Mouse (Mus musculus) liver, adult 2 months (tissue): ENCODE data around the gene Foxp1. TPM values are rescaled to one million over a fixed set of nuclear protein-coding genes. Genes with fewer than 3 reads are reported as not detected.

Experiments
- DNase-seq: peaks from one replicate; pipeline ENCODE4 v3.0.0-alpha.2; 2011; ENCODE audit warnings: low read depth, low spot score; ENCODE audit errors: extremely low read depth
- H3K27ac ChIP-seq: fragments of 200-500 bp; replicated peaks from 2 replicates; pipeline ENCODE4 v1.5.1; 2012; ENCODE audit warnings: low read depth, mild to moderate bottlenecking, control low read depth, inconsistent platforms, low read length; ENCODE audit not compliant: insufficient read depth
- H3K27me3 ChIP-seq: fragments of 200-500 bp; 2 replicates; pipeline ENCODE4 v1.6.1; 2012; ENCODE audit warnings: mild to moderate bottlenecking, moderate library complexity, low read length, inconsistent platforms; ENCODE audit not compliant: control insufficient read depth, insufficient read depth
- H3K36me3 ChIP-seq: fragments of 200-500 bp; 2 replicates; pipeline ENCODE4 v1.6.1; 2012; ENCODE audit warnings: low read length, inconsistent platforms; ENCODE audit not compliant: control insufficient read depth, insufficient read depth
- H3K4me1 ChIP-seq: fragments of 200-500 bp; 2 replicates; pipeline ENCODE4 v1.6.1; 2011; ENCODE audit warnings: low read length; ENCODE audit not compliant: control insufficient read depth, insufficient read depth
- H3K4me3 ChIP-seq: fragments of 200-500 bp; 2 replicates; pipeline ENCODE4 v1.5.1; 2011; ENCODE audit warnings: low read depth, mild to moderate bottlenecking, control low read depth, low read length, moderate library complexity; ENCODE audit not compliant: insufficient read depth
- H3K79me2 ChIP-seq: fragments of 200-500 bp; 2 replicates; pipeline ENCODE4 v1.6.1; 2012; ENCODE audit warnings: inconsistent platforms, mild to moderate bottlenecking, low read length, moderate library complexity; ENCODE audit not compliant: control insufficient read depth, insufficient read depth
- H3K9ac ChIP-seq: fragments of 200-500 bp; 2 replicates; pipeline ENCODE4 v1.6.1; 2012; ENCODE audit warnings: low read depth, mild to moderate bottlenecking, control low read depth, inconsistent platforms, low read length
- CTCF ChIP-seq: fragments of 200-500 bp; IDR thresholded peaks from 2 replicates; pipeline ENCODE4 v1.5.1; 2011; ENCODE audit warnings: low read depth, low read length, control low read depth
- POLR2A ChIP-seq: fragments of 200-500 bp; IDR thresholded peaks from 2 replicates; pipeline ENCODE4 v1.6.1; 2011; ENCODE audit warnings: low read length, control low read depth; ENCODE audit not compliant: insufficient read depth; ENCODE audit errors: extremely low read depth
- WGBS: fragments of 180-500 bp; shearing (Covaris S2); methylation state at CpG from one replicate; pipeline ENCODE4 v1.1.7; 2018; 5-methylcytosine and 5-hydroxymethylcytosine counted together
- polyA plus RNA-seq: library from polyadenylated mRNA; depleted of rRNA; stranded (reverse); fragments of >200 nt; gene quantifications from 2 replicates; pipeline ENCODE4 v1.2.3, GENCODE M21; 2012
- total RNA-seq: library from RNA; depleted of rRNA; stranded (reverse); fragments of >200 nt; gene quantifications from 2 replicates; pipeline ENCODE4 v1.2.3, GENCODE M21; 2014

Foxp1 gene
- total and polyA plus RNA-seq, 2 experiments, result 22.7 to 24.8 TPM

GRCm38 (mm10) chr6:99353441-99353840, 169.1 kb downstream of the Foxp1 start:
- WGBS, result 87% methylated on average over 2 of the region's 2 CpGs
- no peak overlapping the region for H3K4me3 ChIP-seq
- TF ChIP-seq CTCF, result no peak
- TF ChIP-seq POLR2A, result no peak
- H3K27me3 ChIP-seq, result no peaks in the 10 kb centered on the region
- H3K27ac ChIP-seq, result no peak overlapping the region
- H3K4me1 ChIP-seq, result no peaks in the 10 kb centered on the region
- no peaks in the 10 kb centered on the region for H3K36me3 ChIP-seq
- no peak for DNase-seq
- H3K79me2 ChIP-seq, result peaks cover 13% of the 10 kb centered on the region; the same call in 1 of the 2 replicates
- no peak overlapping the region for H3K9ac ChIP-seq

GRCm38 (mm10) chr6:99350566-99350965, 172.0 kb downstream of the Foxp1 start:
- Histone ChIP-seq H3K27me3 (no peaks in the 10 kb centered on the region), H3K9ac (no peak overlapping the region), H3K4me3 (no peak overlapping the region), H3K36me3 (no peaks in the 10 kb centered on the region), H3K79me2 (peaks cover 15% of the 10 kb centered on the region; the same call in 1 of the 2 replicates), H3K27ac (no peak overlapping the region), H3K4me1 (no peaks in the 10 kb centered on the region)
- TF ChIP-seq POLR2A (no peak), CTCF (no peak)
- 83% methylated on average over 3 of the region's 3 CpGs for WGBS
- DNase-seq, result no peak

- H3K4me3 ChIP-seq, result no peak overlapping the region
- TF ChIP-seq POLR2A, result no peak
- TF ChIP-seq CTCF, result no peak
- no peaks in the 10 kb centered on the region for H3K36me3 ChIP-seq
- H3K27me3 ChIP-seq, result no peaks in the 10 kb centered on the region
- H3K27ac ChIP-seq, result no peak overlapping the region
- WGBS, result 87% methylated on average over 5 of the region's 5 CpGs
- no peak overlapping the region for H3K9ac ChIP-seq
- no peaks in the 10 kb centered on the region for H3K4me1 ChIP-seq
- DNase-seq, result no peak
- peaks cover 15% of the 10 kb centered on the region; the same call in 1 of the 2 replicates for H3K79me2 ChIP-seq
Observed at GRCm38 (mm10) chr6:99350156-99350555, 172.4 kb downstream of the Foxp1 start.

GRCm38 (mm10) chr6:99347836-99348235, 174.7 kb downstream of the Foxp1 start:
- no peak for TF ChIP-seq POLR2A
- TF ChIP-seq CTCF, result no peak
- no peak for DNase-seq
- Histone ChIP-seq H3K4me3 (no peak overlapping the region), H3K4me1 (no peaks in the 10 kb centered on the region), H3K27ac (no peak overlapping the region), H3K79me2 (peaks cover 8% of the 10 kb centered on the region; the same call in 1 of the 2 replicates), H3K36me3 (no peaks in the 10 kb centered on the region), H3K9ac (no peak overlapping the region), H3K27me3 (no peaks in the 10 kb centered on the region)
- 95% methylated on average over 10 of the region's 10 CpGs for WGBS

GRCm38 (mm10) chr6:99344966-99345365, 177.6 kb downstream of the Foxp1 start:
- DNase-seq, result no peak
- H3K9ac ChIP-seq, result no peak overlapping the region
- no peak for TF ChIP-seq CTCF
- no peak for TF ChIP-seq POLR2A
- no peak overlapping the region for H3K4me3 ChIP-seq
- no peaks in the 10 kb centered on the region for H3K4me1 ChIP-seq
- no peaks in the 10 kb centered on the region for H3K36me3 ChIP-seq
- H3K27ac ChIP-seq, result no peak overlapping the region
- WGBS, result 99% methylated on average over 7 of the region's 7 CpGs
- H3K79me2 ChIP-seq, result peaks cover 3% of the 10 kb centered on the region; the same call in 1 of the 2 replicates
- no peaks in the 10 kb centered on the region for H3K27me3 ChIP-seq

- WGBS, result 16% methylated on average over 3 of the region's 3 CpGs
Observed at GRCm38 (mm10) chr6:99344357-99344756, 178.2 kb downstream of the Foxp1 start.

More at GRCm38 (mm10) chr6:99344357-99344756, 178.2 kb downstream of the Foxp1 start:
- no peak for DNase-seq
- H3K4me1 ChIP-seq, result no peaks in the 10 kb centered on the region
- H3K36me3 ChIP-seq, result no peaks in the 10 kb centered on the region
- H3K27me3 ChIP-seq, result no peaks in the 10 kb centered on the region
- no peak overlapping the region for H3K4me3 ChIP-seq
- H3K79me2 ChIP-seq, result peaks cover 3% of the 10 kb centered on the region; the same call in 1 of the 2 replicates
- TF ChIP-seq CTCF (no peak), POLR2A (no peak)
- H3K27ac ChIP-seq, result no peak overlapping the region
- H3K9ac ChIP-seq, result no peak overlapping the region
